Mouse (Mus musculus) NIH3T3 (cell line): Measurements from ENCODE around the gene Syncrip.
"Not testable (repeated sequence)": the region's sequence is repeated elsewhere in the genome, so short reads cannot be mapped to it uniquely, and the experiment has no call there.

Source experiments
- DNase-seq: peaks from one replicate; pipeline ENCODE4 v3.0.0-alpha.2; 2012; ENCODE audit warnings: low read depth

Gene Syncrip

GRCm38 (mm10) chr9:88482829-88483396, 539 bp upstream of the Syncrip start:
- DNase-seq, result no peak

- no peak for DNase-seq
These were observed 598 bp downstream of the Syncrip start for GRCm38 (mm10) chr9:88481791-88482160.

DNA sequence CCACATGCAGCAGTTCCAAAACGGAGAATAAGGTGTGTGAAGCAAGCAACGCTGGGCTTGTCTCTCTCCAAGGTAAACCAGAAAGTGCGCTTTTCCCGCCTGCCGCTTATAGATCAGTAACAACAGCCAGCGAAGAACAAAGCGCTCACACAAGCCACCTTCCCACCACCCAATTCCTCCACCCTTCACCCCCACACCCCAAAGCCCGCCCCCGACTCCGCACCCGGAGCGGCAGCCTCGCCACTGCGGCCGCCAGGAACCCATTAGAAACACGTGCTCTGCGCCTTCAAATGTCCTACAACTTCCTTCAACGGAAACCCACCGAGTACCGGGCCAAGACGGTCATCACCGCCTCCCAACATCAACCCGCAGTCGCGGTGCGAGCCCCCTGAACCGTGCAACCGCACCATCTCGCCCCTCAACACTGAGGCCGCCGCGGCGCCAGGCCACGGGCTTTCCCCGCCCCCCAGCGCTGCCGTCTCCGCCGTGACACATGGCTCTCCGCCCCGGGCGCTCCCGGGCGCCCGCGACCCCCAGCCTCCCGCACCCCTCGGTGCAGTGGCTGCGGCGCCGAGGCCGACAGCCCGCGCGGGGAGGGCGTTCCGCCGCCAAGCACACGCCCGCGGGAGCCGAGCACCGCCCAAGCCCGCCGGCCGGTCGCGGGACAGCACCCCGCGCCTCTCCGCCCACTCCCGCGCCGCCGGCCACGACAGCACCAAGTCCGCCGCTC, 1.1 kb downstream of the Syncrip start:
- peak; percentile 40 for DNase-seq

GRCm38 (mm10) chr9:88480120-88480519, 2.3 kb downstream of the Syncrip start:
- peak; percentile 31 for DNase-seq

DNA sequence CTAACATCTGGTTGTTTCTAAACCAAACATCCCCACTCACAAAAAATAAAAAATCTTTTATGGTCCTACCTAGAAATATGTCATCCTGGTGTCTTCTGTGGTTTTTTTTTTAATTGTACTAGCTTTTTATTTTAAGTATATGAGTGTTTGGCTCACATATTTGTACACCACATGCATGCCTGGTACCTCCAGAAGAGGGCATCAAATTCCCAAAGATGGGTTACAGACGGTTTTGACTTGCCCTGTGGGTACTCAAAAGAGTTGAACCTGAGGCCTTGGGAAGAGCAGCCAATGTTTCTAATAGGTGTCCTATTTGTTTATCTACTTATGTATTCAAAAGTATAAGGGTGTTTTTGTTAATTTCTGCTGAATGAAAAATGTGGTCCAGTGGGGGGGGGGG, 6.2 kb downstream of the Syncrip start:
- DNase-seq, result peak; percentile 50

DNA sequence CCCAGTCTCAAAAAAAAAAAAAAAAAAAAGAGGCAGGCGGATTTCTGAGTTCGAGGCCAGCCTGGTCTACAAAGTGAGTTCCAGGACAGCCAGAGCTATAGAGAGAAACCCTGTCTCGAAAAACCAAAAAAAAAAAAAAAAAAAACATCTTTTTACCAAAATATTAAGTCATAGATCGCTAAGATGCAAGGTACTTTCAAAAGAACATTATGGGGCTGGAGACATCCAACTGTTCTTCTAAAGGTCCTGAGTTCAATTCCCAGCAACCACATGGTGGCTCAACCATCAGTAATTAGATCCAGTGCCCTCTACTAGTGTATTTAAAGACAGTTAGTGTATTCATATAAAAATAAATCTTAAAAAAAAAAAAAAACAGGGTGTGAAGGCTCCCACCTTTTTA, 21.4 kb downstream of the Syncrip start:
- DNase-seq, result not testable (repeated sequence)

GRCm38 (mm10) chr9:88439991-88440390, 42.4 kb downstream of the Syncrip start:
- DNase-seq, result peak; percentile 6

GRCm38 (mm10) chr9:88439238-88439600, 43.2 kb downstream of the Syncrip start:
- DNase-seq, result no peak

GRCm38 (mm10) chr9:88438555-88439237, 43.7 kb downstream of the Syncrip start, which contains the start of gene Snx14:
Gene Snx14 (minus strand): TSS chr9:88438958.
- DNase-seq, result peak; percentile 95

DNA sequence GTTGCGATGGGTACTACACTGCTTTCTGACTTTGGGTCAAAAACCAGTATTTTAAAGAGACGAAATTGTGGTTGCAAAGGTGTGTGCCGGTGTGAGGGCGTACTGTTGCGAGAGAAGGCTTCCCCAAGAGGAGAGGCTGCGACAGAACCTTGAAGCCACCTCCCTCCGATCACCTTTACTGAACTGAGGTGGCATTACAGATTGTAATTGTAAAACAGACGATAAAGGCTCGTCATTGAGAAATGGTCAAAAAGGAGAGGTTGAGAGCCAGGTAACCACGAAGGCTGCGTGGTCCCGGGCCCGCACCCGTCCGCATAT, 44.2 kb downstream of the Syncrip start:
- DNase-seq, result peak; percentile 3

GRCm38 (mm10) chr9:88437342-88438236, 44.8 kb downstream of the Syncrip start:
- DNase-seq, result no peak

- DNase-seq, result no peak
These were observed 58.0 kb downstream of the Syncrip start for GRCm38 (mm10) chr9:88424356-88424755.

GRCm38 (mm10) chr9:88422428-88422827, 59.9 kb downstream of the Syncrip start:
- DNase-seq, result no peak

- DNase-seq, result no peak
These were observed 65.6 kb downstream of the Syncrip start for GRCm38 (mm10) chr9:88416752-88417151.

DNA sequence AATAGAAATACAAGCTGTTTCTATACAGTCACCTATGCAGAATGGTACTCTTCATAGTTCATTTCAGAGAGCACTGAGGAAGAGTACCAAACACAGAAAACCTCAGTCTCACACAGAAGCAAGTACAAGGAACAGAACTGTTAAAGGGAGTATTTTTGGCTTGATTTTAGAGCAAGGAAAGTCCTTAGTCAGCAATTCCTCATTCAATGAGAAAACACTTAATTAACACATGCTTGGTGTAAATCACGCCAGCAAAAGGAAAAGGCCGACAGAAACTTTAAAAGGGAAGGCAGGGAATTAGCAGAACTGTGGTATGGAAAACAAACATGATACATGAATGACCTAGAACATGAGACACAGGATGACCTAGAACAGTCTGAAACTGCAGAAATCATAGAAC, 72.4 kb downstream of the Syncrip start:
- DNase-seq, result no peak

DNA sequence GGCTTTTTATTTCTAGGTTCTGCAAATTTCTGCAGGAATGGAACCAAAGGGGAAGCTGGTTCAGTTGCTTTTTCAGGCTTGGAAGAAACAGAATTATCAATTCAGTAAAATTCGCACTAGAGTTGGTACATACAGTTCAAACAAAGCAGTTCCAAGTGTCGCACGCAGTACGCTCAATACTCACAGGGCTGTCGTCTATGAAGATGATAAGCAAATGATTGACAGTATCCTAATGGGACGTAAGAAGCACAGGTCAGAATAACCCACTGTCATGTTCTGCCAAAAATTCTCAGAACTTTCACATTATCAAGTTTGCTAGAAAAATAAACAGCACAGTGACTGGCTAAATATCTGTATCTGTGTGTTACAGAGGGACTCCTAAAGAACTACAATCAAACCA, 77.9 kb downstream of the Syncrip start:
- no peak for DNase-seq

- no peak for DNase-seq
These were observed 78.3 kb downstream of the Syncrip start for GRCm38 (mm10) chr9:88404088-88404487.

GRCm38 (mm10) chr9:88398461-88398860, 83.9 kb downstream of the Syncrip start:
- DNase-seq, result peak; percentile 36
